Mouse (Mus musculus): ENCODE results near the gene Gucy2g. TPM values are rescaled to one million over a fixed set of nuclear protein-coding genes. Genes with fewer than 3 reads are reported as not detected.

Gene Gucy2g
- total and polyA plus RNA-seq, 2 experiments from 2014 or later: not detected

DNA sequence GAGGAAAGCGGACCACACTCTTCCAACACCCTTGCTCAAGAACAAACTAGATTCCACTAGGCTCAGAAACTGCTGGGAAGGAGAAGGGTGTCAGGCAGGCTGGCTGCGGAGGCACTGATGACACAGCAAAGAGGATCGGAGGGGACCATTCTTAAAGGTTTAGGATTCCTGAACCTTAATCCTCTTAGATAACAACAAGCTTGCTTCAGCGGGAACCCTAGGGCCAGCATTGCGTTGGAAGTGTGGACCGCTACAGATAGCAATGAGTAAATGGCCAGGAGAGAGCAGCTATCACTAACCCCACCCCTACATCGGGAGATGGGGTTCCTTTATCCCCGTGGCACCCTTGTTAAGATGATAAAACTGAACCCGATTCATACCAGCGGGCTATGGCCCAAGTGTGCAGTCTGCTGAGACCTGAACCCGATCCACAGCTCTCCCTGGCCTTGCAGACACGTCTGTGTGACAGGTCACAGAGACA is 22.3 kb downstream of the Gucy2g start:
- Histone ChIP-seq H3K27me3 (ENCODE audit: insufficient read depth, low read length) (no peaks in the 10 kb centered on the region), H3K9ac (replicated peaks; ENCODE audit: low read length, poor library complexity, severe bottlenecking) (no peak overlapping the region), H3K4me3 (ENCODE audit: low read depth, low read length) (peak overlapping the region; percentile 34), H3K4me1 (ENCODE audit: insufficient read depth, low read length) (no peaks in the 10 kb centered on the region; the same call in 1 of the 2 replicates), H3K27ac (ENCODE audit: low read depth, low read length) (no peak overlapping the region), H3K9me3 (ENCODE audit: low read length) (no peaks in the 10 kb centered on the region), H3K4me2 (ENCODE audit: low read depth, low read length, poor library complexity, severe bottlenecking) (peak overlapping the region; percentile 52), H3K36me3 (ENCODE audit: insufficient read depth, low read length) (no peaks in the 10 kb centered on the region)
- TF ChIP-seq CTCF (IDR thresholded peaks at IDR 0.05): no peak
- 13% methylated on average over 12 of the region's 12 CpGs for WGBS
- no peak; the same call in 1 of the 2 replicates for ATAC-seq (ENCODE audit: low FRiP score)
- no peak for DNase-seq (ENCODE audit: low spot score)

DNA sequence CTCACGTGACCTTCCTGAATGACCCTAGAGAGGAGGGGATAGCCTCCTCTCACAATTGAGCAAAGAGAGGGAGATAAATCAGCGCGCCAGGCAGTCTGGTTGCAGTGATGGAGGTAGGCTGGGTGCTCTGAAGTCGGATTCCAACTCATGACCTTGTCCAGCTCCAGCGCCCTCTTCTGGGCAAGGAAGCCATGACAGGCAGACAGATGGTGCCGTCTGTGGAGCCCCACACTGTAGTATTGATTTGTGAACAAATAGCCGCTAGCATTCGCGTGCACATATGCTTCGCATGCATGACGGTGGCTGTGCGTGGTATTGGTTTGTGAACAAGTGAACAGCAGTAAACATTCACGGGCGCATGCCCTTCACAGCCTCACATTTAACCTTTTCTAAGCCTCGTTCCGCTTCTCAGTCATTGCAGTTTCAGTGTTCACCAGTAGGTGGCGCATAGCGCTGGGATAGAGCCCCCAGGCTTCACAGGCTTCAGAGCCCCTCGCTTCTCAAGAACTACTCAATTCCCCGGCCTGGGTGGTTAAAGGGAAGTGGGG is 22.8 kb downstream of the Gucy2g start:
- TF ChIP-seq CTCF (IDR thresholded peaks at IDR 0.05): peak; percentile 90
- peak overlapping the region; percentile 34 for H3K4me3 ChIP-seq (ENCODE audit: low read depth, low read length)
- no peak overlapping the region for H3K27ac ChIP-seq (ENCODE audit: low read depth, low read length)
- ATAC-seq (ENCODE audit: low FRiP score) (peak; percentile 88), DNase-seq (ENCODE audit: low spot score) (peak; percentile 91)
- H3K4me1 ChIP-seq (ENCODE audit: insufficient read depth, low read length): no peaks in the 10 kb centered on the region; the same call in 1 of the 2 replicates
- 2% methylated on average over 20 of the region's 20 CpGs for WGBS
- peak overlapping the region; percentile 52 for H3K4me2 ChIP-seq (ENCODE audit: low read depth, low read length, poor library complexity, severe bottlenecking)
- 0 out of 2 replicates have a peak overlapping the region, but pooled peaks have one; percentile 15 for H3K9ac ChIP-seq (replicated peaks; ENCODE audit: low read length, poor library complexity, severe bottlenecking)
- no peaks in the 10 kb centered on the region for H3K9me3 ChIP-seq (ENCODE audit: low read length)
- no peaks in the 10 kb centered on the region for H3K27me3 ChIP-seq (ENCODE audit: insufficient read depth, low read length)
- H3K36me3 ChIP-seq (ENCODE audit: insufficient read depth, low read length): no peaks in the 10 kb centered on the region

DNA sequence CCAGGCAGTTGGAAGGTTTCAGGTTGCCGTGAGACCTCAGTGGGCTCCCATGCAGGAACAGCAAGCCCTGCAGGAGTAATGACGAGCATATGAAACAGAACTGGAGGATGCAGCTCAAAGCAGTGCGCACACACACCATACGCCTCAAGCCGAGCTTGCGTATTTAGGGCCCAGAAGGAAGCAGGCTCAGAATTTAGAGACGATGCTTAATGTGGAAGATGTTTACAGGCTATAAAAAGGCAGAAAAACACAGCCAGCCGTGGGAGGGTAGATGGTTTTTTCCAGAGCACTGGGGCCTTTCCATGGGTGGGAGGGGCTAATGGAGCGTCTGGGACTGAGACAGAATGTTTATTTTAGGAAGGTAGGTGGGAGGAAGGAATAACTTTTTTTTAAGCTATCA is 23.7 kb downstream of the Gucy2g start:
- DNase-seq (ENCODE audit: low spot score) (no peak), ATAC-seq (ENCODE audit: low FRiP score) (no peak)
- Histone ChIP-seq H3K27ac (ENCODE audit: low read depth, low read length) (no peak overlapping the region), H3K9ac (replicated peaks; ENCODE audit: low read length, poor library complexity, severe bottlenecking) (no peak overlapping the region), H3K4me2 (ENCODE audit: low read depth, low read length, poor library complexity, severe bottlenecking) (no peak overlapping the region), H3K9me3 (ENCODE audit: low read length) (no peaks in the 10 kb centered on the region), H3K4me3 (ENCODE audit: low read depth, low read length) (no peak overlapping the region), H3K4me1 (ENCODE audit: insufficient read depth, low read length) (no peaks in the 10 kb centered on the region; the same call in 1 of the 2 replicates), H3K36me3 (ENCODE audit: insufficient read depth, low read length) (no peaks in the 10 kb centered on the region), H3K27me3 (ENCODE audit: insufficient read depth, low read length) (no peaks in the 10 kb centered on the region)
- TF ChIP-seq CTCF (IDR thresholded peaks at IDR 0.05): no peak
- WGBS: 85% methylated on average over 9 of the region's 9 CpGs

DNA sequence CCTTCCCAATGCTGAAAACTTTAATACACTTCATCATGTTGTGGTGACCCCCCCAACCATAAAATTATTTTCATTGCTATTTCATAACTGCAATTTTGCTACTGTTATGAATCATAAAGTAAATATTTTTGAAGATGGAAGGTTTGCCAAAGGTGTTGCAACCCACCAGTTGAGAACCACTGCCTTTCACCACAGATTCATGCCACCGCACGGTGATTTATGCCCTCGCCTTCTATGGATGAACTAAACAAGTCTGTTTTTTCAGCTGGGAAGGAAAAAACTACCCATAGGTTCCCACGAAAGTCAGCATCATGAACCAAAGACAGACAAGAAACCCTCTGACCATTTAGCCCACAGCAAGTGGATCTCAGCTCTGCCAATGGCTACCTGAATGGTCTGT is 24.2 kb downstream of the Gucy2g start:
- no peak overlapping the region for H3K4me3 ChIP-seq (ENCODE audit: low read depth, low read length)
- no peaks in the 10 kb centered on the region for H3K36me3 ChIP-seq (ENCODE audit: insufficient read depth, low read length)
- DNase-seq (ENCODE audit: low spot score): no peak
- no peak overlapping the region for H3K4me2 ChIP-seq (ENCODE audit: low read depth, low read length, poor library complexity, severe bottlenecking)
- no peaks in the 10 kb centered on the region for H3K9me3 ChIP-seq (ENCODE audit: low read length)
- no peak overlapping the region for H3K9ac ChIP-seq (replicated peaks; ENCODE audit: low read length, poor library complexity, severe bottlenecking)
- no peak overlapping the region for H3K27ac ChIP-seq (ENCODE audit: low read depth, low read length)
- TF ChIP-seq CTCF (IDR thresholded peaks at IDR 0.05): no peak
- no peaks in the 10 kb centered on the region for H3K27me3 ChIP-seq (ENCODE audit: insufficient read depth, low read length)
- no peaks in the 10 kb centered on the region; the same call in 1 of the 2 replicates for H3K4me1 ChIP-seq (ENCODE audit: insufficient read depth, low read length)
- no peak for ATAC-seq (ENCODE audit: low FRiP score)
- 92% methylated on average over 4 of the region's 4 CpGs for WGBS

DNA sequence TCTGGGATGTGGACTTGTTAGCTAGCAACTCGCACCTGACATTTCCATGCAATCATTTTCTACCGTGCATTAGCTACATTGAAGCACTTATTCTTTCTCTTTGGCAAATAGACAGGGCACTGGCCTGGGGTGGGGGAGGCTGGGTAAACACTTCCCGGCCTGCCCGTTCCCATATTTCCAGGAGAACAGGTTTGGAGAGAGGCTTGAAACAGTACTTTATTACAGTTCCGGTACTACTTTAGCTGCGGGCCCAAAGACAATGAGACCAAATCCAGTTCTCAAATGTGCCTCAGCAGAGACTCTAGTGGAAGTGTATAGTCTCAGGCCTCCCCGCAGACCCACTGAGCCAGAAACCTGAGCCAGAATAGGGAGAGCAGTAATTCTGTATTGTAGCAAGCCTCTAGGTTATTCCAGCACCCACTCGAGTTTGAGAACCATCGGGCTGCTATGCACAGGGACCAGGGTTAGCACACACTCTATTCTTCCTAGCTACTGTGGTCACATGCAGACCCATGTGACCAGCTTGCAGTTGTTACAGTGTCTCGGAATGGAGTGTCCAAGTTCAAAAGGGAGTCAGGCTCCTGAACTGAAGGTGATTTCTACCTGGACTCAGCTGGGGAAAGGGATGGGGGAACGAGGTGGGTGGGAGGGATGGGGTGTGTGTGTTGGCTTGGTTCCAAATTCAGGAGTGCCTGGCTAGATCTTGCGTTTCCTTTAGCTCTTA is 27.3 kb downstream of the Gucy2g start:
- Histone ChIP-seq H3K9me3 (ENCODE audit: low read length) (no peaks in the 10 kb centered on the region), H3K4me1 (ENCODE audit: insufficient read depth, low read length) (no peaks in the 10 kb centered on the region; the same call in 1 of the 2 replicates), H3K4me3 (ENCODE audit: low read depth, low read length) (no peak overlapping the region), H3K36me3 (ENCODE audit: insufficient read depth, low read length) (no peaks in the 10 kb centered on the region), H3K4me2 (ENCODE audit: low read depth, low read length, poor library complexity, severe bottlenecking) (no peak overlapping the region), H3K9ac (replicated peaks; ENCODE audit: low read length, poor library complexity, severe bottlenecking) (no peak overlapping the region), H3K27ac (ENCODE audit: low read depth, low read length) (no peak overlapping the region), H3K27me3 (ENCODE audit: insufficient read depth, low read length) (no peaks in the 10 kb centered on the region)
- no peak for DNase-seq (ENCODE audit: low spot score)
- TF ChIP-seq CTCF (IDR thresholded peaks at IDR 0.05): no peak
- ATAC-seq (ENCODE audit: low FRiP score): no peak
- 85% methylated on average over 12 of the region's 12 CpGs for WGBS

DNA sequence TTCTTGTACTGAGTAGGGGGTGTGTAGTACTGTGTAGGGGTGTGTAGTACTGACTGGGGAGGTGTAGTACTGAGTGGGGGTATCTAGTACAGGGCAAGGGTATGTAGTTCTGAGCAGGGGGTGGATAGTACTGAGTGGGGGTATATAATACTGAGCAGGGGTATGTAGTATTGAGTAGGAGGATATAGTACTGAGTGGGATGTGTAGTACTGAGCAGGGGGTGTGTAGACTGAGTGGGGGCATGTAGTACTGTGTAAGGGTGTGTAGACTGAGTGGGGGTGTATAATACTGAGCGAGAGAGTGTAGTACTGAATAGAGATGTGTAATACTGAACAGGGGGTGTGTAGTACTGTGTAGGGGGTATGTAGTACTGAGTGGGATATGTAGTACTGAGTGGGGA is 29.3 kb downstream of the Gucy2g start:
- no peak overlapping the region for H3K27ac ChIP-seq (ENCODE audit: low read depth, low read length)
- no peaks in the 10 kb centered on the region for H3K36me3 ChIP-seq (ENCODE audit: insufficient read depth, low read length)
- no peaks in the 10 kb centered on the region for H3K9me3 ChIP-seq (ENCODE audit: low read length)
- no peak overlapping the region for H3K9ac ChIP-seq (replicated peaks; ENCODE audit: low read length, poor library complexity, severe bottlenecking)
- DNase-seq (ENCODE audit: low spot score) (no peak), ATAC-seq (ENCODE audit: low FRiP score) (peak; percentile 31; the same call in 1 of the 2 replicates)
- H3K4me1 ChIP-seq (ENCODE audit: insufficient read depth, low read length): no peaks in the 10 kb centered on the region
- WGBS: 86% methylated on average over 1 of the region's 1 CpGs
- no peak overlapping the region for H3K4me3 ChIP-seq (ENCODE audit: low read depth, low read length)
- H3K27me3 ChIP-seq (ENCODE audit: insufficient read depth, low read length): no peaks in the 10 kb centered on the region
- TF ChIP-seq CTCF (IDR thresholded peaks at IDR 0.05): no peak
- H3K4me2 ChIP-seq (ENCODE audit: low read depth, low read length, poor library complexity, severe bottlenecking): no peak overlapping the region

Measured in midbrain, postnatal 0 days (tissue).